Mouse (Mus musculus): ENCODE measurements around the gene Kcnab1.

- TF ChIP-seq CTCF (IDR thresholded peaks at IDR 0.05; ENCODE audit: low read depth, low read length) (no peak), EP300 (IDR thresholded peaks at IDR 0.05; ENCODE audit: insufficient read depth, low read depth, low read length) (no peak)
Observed at GRCm38 (mm10) chr3:65374729-65375128, 265.5 kb downstream of the Kcnab1 start.
